Mouse (Mus musculus) monocyte, adult 5-6 weeks (primary cell): ENCODE data around the gene Vsig1. TPM values are rescaled to one million over a fixed set of nuclear protein-coding genes. Genes with fewer than 3 reads are reported as not detected.

ENCODE experiments used
- ATAC-seq: fragments of 153-309, 156-312 bp; replicated peaks from 2 replicates; pipeline ENCODE4 v1.8.0; 2017; ENCODE audit warnings: mild to moderate bottlenecking; ENCODE audit not compliant: low TSS enrichment, insufficient number of reproducible peaks, severe bottlenecking, poor library complexity, low FRiP score
- total RNA-seq: library from RNA; stranded (forward); fragments of 200-1000, 200-491, 200-594 nt; gene quantifications from 3 replicates; pipeline ENCODE4 v1.2.3, GENCODE M21; 2017

The Vsig1 gene
- total RNA-seq: not detected in 3 replicates

GRCm38 (mm10) chrX:140907360-140907759 is at the start of gene Vsig1:
Vsig1 (plus strand) TSS chrX:140907608.
- ATAC-seq: no peak

DNA sequence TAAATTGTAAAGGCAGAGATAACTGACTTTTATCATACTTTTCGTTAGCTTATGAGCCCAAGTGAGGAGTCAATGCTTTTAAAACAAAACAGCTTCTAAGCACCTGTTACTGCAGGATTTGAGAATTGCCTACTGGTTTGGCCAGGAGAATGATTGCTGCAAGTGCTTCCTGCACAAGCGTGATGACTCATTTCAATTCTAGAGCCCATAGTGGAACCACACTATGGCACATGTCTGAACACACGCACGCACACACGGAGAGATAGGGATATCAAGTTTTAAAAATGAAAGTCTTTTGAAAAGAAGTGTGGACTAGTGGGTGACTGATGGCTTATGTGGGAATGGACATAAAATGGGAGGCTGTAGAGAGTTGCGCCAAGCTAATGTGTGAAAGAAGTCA is 44.6 kb upstream of the Vsig1 start:
- ATAC-seq: no peak

DNA sequence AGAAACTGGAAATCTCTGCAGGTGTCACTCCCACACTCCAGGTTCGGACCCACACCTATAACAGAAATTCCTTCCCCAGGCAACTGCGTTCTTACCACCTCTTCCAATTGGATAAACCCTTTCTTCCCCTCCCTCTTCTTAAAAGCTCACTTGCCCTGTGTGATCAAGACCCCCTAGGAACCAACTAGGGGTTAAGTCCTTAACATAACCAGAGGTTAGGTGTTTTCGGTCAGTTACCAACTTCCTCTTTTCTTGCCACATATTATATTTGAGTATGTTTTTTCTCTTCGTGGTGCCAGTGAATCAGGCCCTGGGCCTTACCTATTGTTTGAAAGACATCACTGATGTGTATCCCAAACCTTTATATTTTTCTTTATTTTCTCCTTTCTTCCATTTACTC is 44.0 kb upstream of the Vsig1 start:
- ATAC-seq: no peak

GRCm38 (mm10) chrX:140887193-140887592 is 20.2 kb upstream of the Vsig1 start:
- ATAC-seq: no peak

- ATAC-seq: no peak
Measured at GRCm38 (mm10) chrX:140891796-140892195, 15.6 kb upstream of the Vsig1 start.

- no peak for ATAC-seq
Measured at GRCm38 (mm10) chrX:140903487-140903886, 3.9 kb upstream of the Vsig1 start.

GRCm38 (mm10) chrX:140921321-140921720 is 13.9 kb downstream of the Vsig1 start:
- ATAC-seq: no peak

- no peak for ATAC-seq
Measured at GRCm38 (mm10) chrX:140932066-140932465, 24.7 kb downstream of the Vsig1 start.

- ATAC-seq: no peak
Measured at GRCm38 (mm10) chrX:140933263-140933662, 25.9 kb downstream of the Vsig1 start.

DNA sequence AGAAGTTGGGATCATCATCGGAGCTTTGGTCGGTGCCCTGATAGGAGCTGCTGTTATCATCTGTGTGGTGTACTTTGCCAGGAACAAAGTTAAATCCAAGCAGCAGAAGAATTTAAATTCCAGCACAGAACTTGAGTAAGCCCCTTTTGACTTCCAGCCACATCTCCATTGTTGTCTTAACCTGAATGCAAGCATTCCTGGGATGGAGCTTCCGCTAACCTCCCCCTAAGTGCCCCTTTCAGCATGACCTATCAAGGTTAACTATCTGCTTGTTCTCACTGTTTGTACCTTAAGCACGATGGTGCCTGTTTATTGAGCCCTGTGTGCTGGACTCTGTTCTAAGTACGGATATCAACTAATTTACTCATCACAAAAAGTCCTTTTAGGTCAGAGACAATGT is 28.9 kb downstream of the Vsig1 start:
- ATAC-seq: no peak

GRCm38 (mm10) chrX:140953618-140954017 is 46.2 kb downstream of the Vsig1 start:
- no peak for ATAC-seq

GRCm38 (mm10) chrX:140956272-140956940 is 49.0 kb downstream of the Vsig1 start, which contains the start of the genes Psmd10 and Atg4a:
Psmd10 (minus strand) TSS chrX:140956728.
Atg4a (plus strand) TSS chrX:140956907.
- peak; percentile 100 for ATAC-seq

DNA sequence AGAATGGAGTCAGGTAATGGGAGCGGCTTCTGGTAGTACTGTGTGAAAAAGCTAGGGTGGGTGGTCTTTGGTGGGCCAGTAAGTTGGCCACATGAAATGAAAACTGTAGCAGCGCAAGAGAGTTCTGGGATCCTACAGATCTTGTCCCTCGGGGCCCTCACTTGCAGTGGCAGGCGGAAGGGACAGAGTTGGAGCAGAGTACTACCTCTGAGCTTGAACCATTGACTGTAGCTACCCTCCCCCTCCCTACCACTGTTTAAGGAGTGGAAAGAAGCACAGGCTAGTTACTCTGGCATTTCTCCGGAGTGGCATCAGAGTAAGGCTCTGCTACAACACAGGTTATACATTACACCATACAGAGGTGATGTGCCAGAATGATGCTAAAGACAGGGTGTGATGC is 49.6 kb downstream of the Vsig1 start:
- 0 out of 2 replicates have a peak, but pooled peaks have one; percentile 37 for ATAC-seq

GRCm38 (mm10) chrX:140978943-140979342 is 71.5 kb downstream of the Vsig1 start:
- no peak for ATAC-seq

DNA sequence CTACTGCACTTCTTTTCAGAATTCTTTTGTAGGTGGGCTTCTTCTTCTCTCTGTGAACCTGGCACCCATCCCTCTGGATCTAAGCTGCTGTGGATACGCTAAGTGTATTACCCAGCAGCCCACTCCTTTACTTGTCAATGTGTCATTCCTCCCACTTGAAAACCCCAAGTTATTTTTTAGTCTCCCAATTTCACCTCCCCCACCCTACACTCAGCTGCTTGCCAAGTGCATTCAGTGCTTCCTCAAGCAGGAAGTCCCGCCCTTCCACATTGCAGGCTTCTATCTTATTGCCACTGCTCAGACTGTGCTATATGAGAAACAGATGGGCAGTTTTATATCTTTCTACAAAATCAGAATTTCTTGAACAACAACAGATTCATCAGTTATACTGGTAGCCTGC is 72.1 kb downstream of the Vsig1 start:
- no peak for ATAC-seq

GRCm38 (mm10) chrX:140980163-140980562 is 72.8 kb downstream of the Vsig1 start:
- no peak for ATAC-seq

- ATAC-seq: no peak
Measured at GRCm38 (mm10) chrX:140983206-140983960, 76.0 kb downstream of the Vsig1 start.

DNA sequence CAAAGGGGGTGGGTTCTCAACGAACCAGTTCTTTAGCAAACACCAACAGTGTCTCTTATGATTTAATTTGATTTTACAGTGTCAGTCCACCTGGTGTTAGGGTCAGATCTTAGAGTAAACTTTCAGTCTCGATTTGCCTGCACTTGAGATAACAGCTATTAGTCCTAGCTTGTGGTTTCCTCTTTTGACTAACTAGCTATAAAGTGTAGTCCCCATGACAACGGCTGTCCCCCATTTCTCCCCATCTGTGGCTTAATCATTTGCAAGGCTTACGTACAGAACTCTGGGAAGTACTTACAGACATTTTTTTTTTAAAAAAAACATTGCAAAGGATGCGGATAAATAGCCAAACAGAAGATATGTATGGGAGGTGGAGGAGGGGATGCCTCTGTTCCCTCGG is 77.4 kb downstream of the Vsig1 start:
- no peak for ATAC-seq

DNA sequence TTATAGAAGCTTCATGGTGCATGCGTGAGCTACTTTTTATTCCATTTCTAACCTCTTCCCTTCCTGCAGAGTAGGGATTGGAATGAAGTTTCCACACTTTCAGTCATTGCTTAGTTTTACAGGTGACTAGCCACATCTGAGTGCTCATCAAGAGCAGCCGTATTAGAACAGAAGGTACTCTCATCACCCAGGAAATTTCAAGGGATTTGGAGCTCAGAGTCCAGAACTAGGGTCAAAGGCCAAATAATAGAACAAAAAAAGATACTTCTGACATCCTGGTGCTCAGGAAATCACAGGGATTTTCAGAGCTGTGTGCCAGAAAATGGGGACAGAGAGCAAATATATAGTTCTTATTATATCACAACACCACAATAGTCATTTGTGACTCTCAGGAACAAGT is 77.8 kb downstream of the Vsig1 start:
- no peak for ATAC-seq
